Mouse (Mus musculus) cerebellum, postnatal 14 days (tissue): ENCODE measurements at regions not wholly inside any gene's neighbourhood (a gene's known extent, or its start where the extent isn't known, plus 50 kb on each side); places are given as distances from the start of the nearest gene placed in this dataset.

ENCODE experiments used
- DNase-seq, 2 experiments: peaks; one replicate each; pipeline ENCODE4 v3.0.0; 2021; ENCODE audit warnings: mixed read lengths in 2 of 2

DNA sequence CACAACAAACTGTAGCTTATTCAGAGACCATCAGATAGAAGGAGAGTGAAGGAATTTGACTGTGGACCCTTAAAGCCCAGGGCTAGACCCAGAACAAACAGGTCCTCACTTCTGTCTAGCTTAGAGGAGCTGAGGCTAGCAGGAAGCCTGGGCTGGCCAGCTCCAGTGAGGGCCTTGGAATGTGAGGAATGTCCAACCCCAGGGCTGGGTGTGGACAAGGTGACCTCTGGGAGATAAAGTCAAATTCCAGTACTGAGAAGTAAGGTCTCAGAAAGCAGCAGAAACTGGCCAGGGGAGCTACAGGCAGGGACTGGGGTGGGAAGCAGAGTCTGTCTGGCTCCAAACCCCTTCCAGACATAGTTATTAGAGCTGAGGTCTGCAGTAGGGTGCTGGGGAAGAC, 51.0 kb upstream of the Ssbp3 start:
- no peak for DNase-seq

GRCm38 (mm10) chr4:106858357-106859088, 52.0 kb upstream of the Ssbp3 start:
- DNase-seq = no peak

DNA sequence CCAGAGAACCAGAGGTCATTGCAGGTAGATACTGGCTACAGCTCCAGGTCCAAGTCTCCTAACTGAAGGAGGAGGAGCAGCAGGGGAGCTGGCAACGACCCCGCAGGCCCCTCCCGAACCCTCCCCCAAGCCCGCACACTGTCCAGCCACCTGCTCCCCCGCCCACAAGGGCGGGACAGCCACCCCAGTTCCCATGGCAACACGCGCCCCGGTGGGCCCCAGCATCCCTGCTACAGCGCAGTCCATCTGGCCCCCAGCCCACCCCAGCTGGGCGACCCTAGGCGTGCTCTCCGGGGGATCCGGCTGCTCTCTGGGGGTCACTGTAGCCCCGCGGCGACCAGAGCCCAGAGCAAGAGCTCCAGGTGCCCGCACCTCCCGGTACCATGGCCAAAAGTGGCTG, 51.0 kb upstream of the Acot11 start:
- peak; percentile 27 to 35 for DNase-seq

DNA sequence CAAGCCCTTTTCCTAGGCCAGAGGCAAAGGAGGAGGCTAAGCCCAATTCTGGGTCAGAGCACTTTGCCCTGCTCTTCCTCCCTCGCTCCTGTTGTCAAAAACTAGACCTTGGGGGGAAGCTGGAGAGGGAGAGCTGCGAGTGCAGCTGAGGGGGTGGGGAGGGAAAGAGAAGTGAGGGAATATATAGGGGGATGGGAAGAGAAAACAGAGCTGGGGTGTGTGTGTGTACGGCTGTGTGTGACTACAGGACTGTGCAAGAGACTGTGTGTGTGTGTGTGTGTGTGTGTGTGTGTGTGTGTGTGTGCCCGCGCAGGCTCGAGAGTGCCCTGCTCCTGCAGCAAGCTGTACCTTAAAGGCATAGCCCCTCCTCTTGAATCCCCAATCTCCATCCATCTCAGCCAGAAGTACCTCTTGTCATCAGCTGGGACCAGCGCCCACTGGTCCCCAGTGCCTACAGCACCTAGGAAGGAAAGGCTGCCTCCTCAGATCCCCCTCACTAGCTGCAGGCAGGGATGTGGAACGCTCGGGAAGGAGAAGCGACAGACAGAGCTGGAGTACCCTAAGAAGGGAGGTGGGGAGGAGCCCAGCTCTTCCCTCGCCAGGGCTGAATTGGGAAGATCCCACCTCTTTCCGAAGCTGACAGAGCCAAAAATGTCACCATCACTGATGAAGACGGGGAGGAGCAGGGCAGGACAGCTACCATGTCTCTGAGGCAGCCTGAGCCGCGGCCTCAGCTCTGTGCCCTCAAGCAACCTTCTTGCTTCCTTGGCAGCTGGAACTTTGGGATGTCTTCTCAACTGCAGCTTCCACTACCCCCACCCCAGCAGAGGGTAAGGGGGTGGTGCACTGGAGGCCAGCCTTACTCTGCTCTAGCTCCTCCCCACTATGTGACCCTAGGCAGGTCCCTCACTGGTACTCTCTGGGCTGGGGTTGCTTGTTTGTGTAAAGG, 49.8 kb upstream of the Acot11 start:
- peak; percentile 15 to 53 for DNase-seq
